Mouse (Mus musculus) sigmoid colon, adult 10 weeks (tissue): ENCODE data around the gene Mks1. TPM values are rescaled to one million over a fixed set of nuclear protein-coding genes. Genes with fewer than 3 reads are reported as not detected.

Source experiments
- polyA plus RNA-seq: library from polyadenylated mRNA; stranded (reverse); fragments of 350-450 nt; fragmentation: Illumina TruSeq; extraction: RNeasy Lipid Tissue Mini Kit (QIAGEN cat#74804); gene quantifications from one replicate; pipeline ENCODE4 v1.2.3, GENCODE M21; 2014; ENCODE audit warnings: low read depth, low replicate concordance

Gene Mks1
- polyA plus RNA-seq, result 1.8 TPM

DNA sequence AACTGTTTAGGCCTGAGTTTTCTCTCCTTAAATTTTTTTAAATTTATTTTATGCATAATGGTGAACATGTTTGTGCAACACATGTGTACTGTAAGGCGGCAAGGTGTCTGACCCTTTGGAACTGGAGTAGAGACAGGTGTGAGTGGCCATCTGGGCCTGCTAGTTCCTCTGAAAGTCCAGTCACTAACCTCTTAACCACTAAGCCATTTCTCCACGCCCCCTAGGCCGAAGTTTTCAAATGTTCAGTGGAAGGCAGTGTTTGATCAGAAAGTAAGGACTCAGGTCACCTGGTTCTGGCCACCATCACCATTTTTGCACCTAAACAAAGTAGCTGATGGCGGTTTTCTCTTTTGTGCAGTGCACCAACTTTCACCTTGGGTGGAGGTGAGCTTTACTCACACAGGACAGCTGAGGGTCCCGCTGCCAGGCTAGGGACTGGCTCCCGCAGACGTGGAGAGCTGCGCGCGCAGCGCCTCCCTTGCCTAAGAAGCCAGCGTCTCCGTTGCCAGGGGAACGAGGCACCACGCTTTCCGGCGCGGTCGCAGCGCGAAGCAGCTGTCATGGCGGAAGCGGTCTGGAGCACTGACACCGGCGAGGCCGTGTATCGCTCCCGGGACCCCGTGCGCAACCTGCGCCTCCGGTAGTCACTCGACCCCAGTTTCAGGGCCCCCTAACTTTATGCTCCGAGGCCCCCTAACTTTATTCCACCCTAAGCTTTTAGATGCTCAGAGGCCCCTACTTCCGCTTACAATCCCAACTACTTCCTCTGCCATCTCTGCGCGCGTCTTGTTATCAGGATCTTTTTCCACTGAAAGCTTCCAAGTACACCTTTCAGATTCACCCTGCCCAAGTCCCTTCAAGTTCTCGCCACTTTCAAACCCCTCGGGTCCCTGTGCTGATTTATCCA is at the start of gene Mks1:
Mks1 (plus strand) TSS at position 526 of the 907 bp plus-strand sequence.

DNA sequence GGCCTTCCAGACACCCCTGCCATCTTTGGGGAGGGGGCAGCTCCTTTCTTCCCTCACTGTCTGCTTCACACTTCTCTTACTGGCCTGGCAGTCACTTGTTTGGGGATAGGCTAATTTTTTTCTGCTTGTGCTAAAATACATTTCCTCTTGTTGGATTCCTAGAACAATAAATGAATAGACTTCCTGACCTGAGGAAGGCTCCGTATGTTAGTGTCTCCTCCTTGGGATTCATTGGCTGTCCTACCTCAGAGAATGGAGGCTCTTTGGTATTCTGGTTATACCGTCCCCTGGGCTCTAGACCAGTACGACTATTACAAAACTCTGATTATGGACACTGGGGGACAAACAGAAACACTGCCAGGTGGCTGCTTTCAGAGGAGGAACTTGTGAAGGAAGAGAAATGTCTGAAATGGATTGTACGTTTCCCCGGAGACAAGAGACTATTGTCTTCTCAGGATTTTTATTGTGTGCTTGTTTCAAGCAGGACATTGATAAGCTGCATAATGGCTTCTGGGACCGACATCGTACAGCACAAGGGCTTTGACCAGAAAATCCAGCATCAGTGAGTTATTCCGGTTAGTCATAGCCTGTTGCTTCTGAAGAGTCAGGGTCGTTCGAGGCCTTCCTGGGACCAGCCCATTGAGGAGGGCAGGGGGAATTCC is 24.6 kb upstream of the Mks1 start, which contains the start of gene Lpo:
Lpo (minus strand) TSS at position 51 of the 662 bp plus-strand sequence.

DNA sequence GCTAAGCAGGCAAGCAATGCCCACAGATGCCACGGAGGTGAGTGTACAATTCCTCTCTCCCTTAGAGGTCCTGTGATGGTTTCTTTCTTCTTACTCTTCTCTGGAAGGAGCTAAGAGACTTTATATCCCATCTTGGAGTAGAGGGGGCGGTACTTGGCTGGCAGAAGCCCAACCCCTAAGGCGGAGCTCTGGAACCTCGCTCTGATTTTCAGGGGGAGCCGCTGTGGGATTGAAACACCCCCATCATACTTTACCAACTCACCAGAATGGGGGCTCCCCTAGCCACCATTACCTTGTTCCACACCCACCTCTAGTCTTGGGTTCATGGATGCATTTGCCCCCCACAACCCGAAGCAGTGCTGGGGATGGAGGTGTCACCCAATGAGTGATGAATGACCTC is 22.4 kb downstream of the Mks1 start, which contains the start of gene Epx:
Epx (minus strand) TSS at position 101 of the 400 bp plus-strand sequence.

DNA sequence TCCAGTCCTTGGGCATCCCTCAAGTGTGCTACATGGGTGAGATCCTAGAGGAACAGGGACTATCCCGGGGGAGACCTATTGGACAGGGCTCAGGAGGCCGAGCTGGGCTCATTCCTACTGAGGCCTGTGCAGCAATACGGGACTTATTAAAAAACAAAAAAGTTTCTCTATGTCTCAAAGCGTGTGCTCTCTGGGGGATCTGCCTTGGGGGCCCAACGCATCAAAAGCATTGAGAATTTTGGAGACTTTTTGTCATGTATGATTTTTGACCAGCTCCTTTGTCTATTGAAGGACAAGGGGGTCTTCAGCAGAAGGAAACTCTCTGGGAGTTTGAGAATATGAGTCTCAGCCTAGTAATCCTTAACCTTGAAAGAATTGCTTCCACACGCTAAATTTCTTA is 39.2 kb downstream of the Mks1 start, which contains the start of gene Olfr462:
Olfr462 (minus strand) TSS at position 101 of the 400 bp plus-strand sequence.

DNA sequence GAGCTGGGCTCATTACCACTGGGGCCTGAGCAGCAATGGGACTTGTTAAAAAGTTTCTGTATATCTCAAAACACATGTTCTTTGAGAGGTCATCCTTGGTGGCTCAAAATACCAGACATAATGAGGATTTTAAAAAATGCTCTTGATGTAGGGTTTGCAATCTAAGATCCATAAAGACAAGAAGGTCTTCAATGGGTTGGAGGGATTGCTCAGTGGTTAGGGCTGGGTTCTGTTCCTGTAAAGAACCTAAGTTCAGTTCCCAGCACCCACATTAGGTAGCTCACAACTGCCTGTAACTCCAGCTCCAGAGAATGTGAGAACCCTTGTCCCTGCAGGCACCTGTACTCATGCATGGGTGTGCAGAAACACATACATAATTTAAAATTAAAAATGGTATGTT is 44.3 kb downstream of the Mks1 start, which contains the start of gene Olfr463:
Olfr463 (minus strand) TSS at position 101 of the 400 bp plus-strand sequence.

Other genes starting within 250 kb of the Mks1 start
- gene Hsf5, start 236.1 kb upstream of the Mks1 start, polyA plus RNA-seq, result 0.25 TPM
- gene Rnf43, start 190.5 kb upstream of the Mks1 start, polyA plus RNA-seq, result 15.0 TPM
- gene Supt4a, start 115.7 kb upstream of the Mks1 start, polyA plus RNA-seq, result 17.7 TPM
- not detected for gene Tspoap1, start 92.7 kb upstream of the Mks1 start, polyA plus RNA-seq
- not detected for gene Mpo, start 59.6 kb upstream of the Mks1 start, polyA plus RNA-seq
- 1.3 TPM for gene Lpo, start 24.9 kb upstream of the Mks1 start, polyA plus RNA-seq
- gene Epx, start 22.3 kb downstream of the Mks1 start, polyA plus RNA-seq, result not detected
- gene Olfr462, start 39.1 kb downstream of the Mks1 start, polyA plus RNA-seq, result not detected
- gene Olfr463, start 44.2 kb downstream of the Mks1 start, polyA plus RNA-seq, result not detected
- gene Olfr464, start 67.8 kb downstream of the Mks1 start, polyA plus RNA-seq, result not detected
- 94.8 TPM for gene Dynll2, start 134.3 kb downstream of the Mks1 start, polyA plus RNA-seq
- gene Srsf1, start 194.2 kb downstream of the Mks1 start, polyA plus RNA-seq, result 980 TPM
- 109 TPM for gene Vezf1, start 215.1 kb downstream of the Mks1 start, polyA plus RNA-seq
- gene Cuedc1, start 244.8 kb downstream of the Mks1 start, polyA plus RNA-seq, result 9.1 TPM